Mouse (Mus musculus): ENCODE results near the gene Slc35g3.
"Not testable (repeated sequence)": the region's sequence is repeated elsewhere in the genome, so short reads cannot be mapped to it uniquely, and the experiment has no call there.

The Slc35g3 gene

DNA sequence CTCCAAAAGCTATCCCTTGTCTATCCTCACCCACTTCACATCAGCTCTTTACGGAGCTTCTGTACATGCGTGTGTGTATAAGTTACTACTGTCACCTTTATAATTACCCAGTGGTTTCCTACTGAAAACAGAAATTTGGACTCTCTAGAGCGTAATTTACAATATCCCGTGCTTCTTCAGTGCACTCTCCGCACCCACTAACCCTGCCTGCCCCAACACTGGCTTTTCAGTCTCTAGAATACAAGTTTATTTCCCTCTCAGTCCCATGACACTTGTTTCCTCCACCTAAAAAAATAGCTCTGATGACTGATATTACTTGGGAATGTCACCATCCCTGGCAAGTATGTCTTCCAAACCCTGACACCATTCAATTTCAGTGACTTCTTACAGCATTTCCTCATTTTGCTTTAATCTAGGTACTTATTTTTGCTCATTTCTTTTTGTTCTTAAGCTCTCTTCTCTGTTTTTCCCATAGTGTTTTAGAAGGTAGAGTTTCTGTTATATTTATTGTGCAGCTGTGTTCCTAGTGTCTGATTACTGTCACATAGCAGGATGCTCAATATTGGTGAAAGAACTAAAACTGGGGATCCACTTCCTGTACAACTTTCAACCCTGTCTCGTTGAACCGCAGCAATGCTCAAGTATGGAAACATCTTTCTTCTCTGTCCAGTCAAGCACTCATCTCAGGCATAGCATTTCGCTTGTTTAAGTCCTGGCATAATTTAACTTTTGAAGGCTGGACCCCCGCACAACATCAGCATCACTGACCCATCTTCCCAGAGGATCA lies 4.3 kb downstream of the Slc35g3 start:
- no peak for DNase-seq (ENCODE audit: low read depth, low spot score)

DNA sequence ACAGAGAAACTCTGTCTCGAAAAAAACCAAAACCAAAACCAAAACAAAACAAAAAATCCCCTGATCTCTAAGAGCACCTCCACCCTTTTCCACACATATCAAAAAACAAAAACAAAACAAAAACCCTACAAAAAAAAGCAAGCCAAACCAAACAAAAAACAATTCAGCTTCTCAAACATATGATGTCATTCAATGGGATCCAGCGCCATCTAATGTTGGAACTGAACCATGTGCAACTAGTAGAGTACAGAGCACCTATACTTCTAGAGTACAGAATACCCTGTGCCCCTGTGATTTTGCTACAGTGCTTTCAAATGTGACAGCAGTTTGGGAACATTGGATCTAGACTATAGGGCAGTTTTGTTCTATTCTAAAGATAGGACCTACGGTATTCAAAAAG lies 7.1 kb downstream of the Slc35g3 start:
- DNase-seq (ENCODE audit: low read depth, low spot score): peak; percentile 35

DNA sequence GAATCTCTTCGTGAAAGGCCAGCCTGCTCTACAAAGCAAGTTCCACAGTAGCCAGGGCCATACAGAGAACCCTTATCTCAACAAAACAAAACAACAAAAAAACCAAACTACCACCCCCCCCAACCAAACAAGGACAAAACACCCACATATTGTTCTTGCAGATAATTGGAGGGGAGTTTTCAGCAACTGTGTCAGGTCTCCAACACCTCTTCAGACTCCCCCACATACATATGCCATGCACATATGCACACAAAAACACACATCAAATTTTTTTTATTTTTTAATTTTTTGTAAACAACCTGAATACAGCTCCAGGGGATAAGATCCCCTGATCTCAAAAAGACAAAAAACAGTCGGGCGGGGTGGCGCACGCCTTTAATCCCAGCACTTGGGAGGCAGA lies 7.5 kb downstream of the Slc35g3 start:
- no peak for DNase-seq (ENCODE audit: low read depth, low spot score)

DNA sequence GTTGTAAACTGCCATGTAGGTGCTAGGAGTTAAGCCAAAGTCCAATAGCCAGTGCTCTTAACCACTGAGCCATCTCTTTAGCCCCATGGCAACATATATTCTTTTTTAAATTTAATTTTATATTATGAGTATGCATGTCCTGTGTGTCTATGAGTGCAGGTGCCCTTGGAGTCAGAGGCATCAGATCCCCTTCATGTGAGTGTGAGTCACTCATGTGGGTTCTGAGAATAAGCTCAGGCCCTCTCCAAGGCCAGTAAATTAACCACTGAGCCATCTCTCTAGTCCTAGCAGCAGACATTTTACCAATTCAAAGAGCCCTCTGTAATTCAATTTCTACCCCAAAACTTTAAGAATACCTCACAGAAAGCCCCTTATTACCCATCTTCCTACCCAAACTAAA lies 9.1 kb downstream of the Slc35g3 start:
- no peak for DNase-seq (ENCODE audit: low read depth, low spot score)

DNA sequence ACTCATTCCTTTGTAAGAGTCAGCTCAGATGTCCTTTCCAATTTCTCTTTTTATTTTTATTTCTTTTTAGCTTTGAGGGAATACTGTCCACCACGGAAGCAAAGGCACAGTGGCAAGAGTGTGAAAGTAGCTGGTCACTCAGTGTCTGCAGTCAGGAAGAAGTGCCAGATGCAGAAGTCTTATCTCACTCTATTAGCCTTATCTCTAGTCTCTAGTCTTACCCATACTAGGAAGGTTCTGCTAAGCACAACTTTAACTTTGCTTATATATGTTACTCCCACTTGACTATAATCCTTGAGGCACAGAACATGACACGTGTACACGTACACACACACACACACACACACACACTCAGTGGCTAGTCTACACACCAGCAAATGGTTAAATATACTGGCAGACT lies 10.1 kb downstream of the Slc35g3 start:
- no peak for DNase-seq (ENCODE audit: low read depth, low spot score)

DNA sequence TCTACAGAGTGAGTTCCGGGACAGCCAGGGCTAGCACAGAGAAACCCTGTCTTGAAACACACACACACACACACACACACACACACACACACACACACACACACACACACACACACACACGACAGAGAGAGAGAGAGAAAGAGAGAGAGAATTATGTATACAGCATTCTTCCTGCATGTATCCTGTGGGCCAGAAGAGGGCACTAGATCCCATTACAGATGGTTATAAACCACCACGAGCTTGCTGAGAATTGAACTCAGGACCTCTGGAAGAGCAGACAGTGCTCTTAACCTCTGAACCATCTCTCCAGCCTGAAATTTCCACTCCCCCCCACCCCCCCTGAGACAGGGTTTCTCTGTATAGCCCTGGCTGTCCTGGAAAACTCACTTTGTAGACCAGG lies 30.4 kb downstream of the Slc35g3 start:
- not testable (repeated sequence) for DNase-seq (ENCODE audit: low read depth, low spot score)

DNA sequence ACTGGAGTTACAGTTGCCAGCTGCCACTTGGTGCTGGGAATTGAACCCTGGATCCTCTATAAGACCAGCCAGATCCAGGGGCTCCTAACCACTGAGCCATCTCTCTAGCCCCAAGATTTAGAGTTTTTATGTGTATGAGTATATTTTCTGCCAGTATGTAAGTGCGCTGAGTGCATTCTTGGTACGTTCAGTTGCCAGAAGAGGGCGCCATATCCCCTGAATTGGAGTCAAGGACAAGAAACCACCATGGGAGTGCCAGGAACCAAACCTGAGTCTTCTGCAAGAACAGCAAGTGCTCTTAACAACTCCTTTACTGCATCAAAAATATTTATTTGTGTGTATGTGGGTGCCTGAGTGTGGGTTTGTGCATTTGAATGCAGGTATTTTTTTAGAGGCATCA lies 32.7 kb downstream of the Slc35g3 start:
- DNase-seq (ENCODE audit: low read depth, low spot score): peak; percentile 73

DNA sequence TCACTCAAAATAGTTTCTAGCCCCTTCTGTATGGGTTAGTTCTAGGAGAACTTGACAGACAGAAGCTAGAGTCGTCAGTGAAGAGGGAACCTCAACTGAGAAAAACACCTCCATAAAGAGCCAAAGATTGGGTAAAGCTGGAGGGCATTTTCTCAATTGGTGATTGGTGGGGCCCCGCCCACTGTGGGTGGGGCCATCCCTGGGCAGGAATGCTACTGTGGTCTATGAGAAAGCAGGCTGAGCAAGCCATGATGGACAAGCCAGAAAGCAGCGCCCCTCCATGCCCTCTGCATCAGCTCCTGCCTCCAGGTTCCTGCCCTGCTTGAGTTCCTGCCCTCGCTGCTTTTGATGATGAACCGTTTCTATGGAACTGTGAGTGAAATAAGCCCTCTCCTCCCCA lies 35.8 kb downstream of the Slc35g3 start:
- no peak for DNase-seq (ENCODE audit: low read depth, low spot score)

DNA sequence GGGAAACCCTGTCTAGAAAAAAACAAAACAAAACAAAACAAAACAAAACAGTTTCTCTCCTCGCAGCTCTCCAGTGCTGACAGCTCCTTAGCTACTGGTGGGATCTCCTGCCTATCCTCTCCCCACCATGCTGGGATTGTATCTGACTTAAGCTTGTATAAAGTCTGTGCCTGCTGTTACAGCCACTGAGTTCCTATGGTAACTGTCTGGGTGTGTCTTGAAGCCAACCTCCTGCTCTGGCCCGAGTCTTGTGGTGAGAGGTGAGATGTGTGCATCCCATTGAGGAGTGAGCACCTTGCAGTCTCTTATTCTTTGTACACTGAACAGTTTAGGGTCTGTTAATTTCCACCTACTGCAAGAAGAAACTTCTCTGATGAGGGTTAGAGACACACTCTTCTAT lies 38.7 kb downstream of the Slc35g3 start:
- no peak for DNase-seq (ENCODE audit: low read depth, low spot score)

DNA sequence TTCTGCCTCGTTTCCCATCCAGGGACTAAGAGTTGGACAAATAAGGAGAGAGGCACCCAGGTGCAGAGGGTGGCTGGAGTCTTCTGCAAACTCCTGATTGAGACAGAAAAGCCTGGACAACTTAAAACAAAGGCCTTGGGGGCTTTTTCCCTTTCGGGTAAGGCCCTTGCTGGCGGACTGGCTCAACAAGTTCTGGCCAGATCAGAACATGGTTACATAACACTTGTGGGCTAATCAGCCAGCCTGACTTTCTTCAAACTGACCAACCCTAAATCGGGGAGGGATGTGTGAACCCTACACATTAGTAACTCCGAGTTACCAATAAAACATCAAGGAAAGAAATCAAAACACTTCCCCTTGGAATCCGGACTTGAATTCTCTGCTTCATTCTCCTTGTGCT lies 40.9 kb downstream of the Slc35g3 start:
- no peak for DNase-seq (ENCODE audit: low read depth, low spot score)

DNA sequence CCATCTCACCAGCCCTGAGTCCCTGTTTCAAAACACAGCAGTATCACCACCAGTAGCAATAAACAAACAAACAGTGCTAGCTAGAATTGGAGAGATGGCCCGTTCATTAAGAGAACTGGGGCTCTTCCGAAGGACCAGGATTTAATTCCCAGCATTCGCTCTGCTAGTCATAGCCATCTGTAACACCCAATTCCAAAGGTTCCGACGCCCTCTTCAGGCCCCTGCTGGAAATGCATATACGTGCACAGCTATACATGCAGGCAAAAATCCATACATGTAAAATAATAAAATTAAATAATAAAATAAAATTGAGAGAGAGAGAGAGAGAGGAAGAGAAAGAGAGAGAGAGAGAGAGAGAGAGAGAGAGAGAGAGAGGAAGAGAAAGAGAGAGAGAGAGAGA lies 42.3 kb downstream of the Slc35g3 start:
- no peak for DNase-seq (ENCODE audit: low read depth, low spot score)

DNA sequence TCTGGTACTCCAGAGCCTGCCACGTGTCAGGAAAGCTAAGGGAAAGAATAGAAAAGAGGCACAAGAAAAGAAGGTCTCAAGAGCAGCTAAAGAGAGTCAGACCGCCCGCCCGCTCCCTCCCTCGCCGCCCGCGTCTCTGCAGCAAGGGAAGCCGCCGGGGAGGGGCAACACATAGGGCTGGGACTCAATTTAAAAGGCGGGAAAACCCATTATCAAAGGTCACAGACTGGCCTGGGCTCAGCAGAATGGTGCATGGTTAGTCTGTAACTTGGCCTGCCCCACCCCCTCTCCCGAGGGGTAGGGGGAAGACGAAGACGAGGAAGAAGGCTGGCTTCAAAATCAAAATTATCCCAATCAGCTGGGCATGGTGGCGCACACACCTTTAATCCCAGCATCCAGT lies 43.1 kb downstream of the Slc35g3 start:
- no peak for DNase-seq (ENCODE audit: low read depth, low spot score)

DNA sequence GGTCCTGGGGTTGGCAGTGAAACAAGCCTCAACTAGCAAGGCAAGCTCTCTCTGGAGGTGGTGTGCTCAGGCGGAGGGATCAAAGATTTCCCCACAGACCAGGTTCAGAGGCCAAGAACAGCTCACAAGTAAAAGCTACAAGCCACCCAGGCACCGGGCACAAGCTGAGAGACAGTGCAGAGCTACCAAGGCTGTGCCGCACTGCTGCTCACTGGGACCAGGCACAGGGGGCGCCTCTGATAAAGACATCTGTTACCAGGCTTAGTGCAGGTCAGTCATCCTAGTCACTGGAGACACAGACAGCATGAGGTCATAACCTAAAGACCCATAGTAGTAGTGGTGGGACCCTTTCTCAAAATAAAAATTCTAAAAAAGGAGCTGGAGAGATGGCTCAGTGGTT lies 44.8 kb downstream of the Slc35g3 start:
- no peak for DNase-seq (ENCODE audit: low read depth, low spot score)

DNA sequence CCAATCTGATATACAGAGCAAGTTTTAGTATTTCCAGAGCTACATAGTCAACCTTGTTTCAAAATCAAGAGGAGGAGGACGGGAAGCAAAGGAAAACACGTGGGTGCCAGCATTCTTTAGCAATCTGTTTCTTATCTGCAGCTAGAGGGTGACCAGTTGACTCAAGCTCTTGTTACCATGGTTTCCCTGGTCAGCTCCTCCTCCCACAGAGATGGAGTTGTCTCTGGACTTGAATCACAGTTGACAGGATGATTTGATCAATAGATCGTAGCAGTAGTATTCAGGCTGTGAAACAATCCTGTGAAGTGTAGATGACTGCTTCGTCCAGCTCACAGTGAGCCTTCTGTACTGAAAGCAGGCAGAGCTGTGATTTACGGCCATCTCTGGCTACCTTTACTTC lies 45.8 kb downstream of the Slc35g3 start:
- peak; percentile 75 for DNase-seq (ENCODE audit: low read depth, low spot score)

DNA sequence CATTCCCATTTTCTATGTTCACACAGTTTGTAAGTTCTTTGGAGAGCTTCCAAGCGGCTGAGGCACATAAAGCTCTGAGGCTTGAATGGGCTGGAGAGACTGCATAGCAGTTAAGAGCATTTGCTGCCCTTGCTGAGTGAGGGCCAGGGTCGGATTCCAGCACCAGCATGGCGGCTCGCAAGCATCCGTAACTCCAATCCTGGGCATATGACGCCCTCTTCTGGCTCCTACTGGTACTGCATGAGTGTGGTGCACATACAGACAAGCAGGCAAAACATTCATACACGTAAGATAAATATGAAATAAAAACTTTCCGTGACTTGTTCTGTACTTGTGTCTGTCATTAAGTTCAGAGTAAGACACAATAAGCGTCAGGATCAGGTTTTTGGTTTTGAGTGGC lies 46.3 kb downstream of the Slc35g3 start:
- DNase-seq (ENCODE audit: low read depth, low spot score): peak; percentile 47

DNA sequence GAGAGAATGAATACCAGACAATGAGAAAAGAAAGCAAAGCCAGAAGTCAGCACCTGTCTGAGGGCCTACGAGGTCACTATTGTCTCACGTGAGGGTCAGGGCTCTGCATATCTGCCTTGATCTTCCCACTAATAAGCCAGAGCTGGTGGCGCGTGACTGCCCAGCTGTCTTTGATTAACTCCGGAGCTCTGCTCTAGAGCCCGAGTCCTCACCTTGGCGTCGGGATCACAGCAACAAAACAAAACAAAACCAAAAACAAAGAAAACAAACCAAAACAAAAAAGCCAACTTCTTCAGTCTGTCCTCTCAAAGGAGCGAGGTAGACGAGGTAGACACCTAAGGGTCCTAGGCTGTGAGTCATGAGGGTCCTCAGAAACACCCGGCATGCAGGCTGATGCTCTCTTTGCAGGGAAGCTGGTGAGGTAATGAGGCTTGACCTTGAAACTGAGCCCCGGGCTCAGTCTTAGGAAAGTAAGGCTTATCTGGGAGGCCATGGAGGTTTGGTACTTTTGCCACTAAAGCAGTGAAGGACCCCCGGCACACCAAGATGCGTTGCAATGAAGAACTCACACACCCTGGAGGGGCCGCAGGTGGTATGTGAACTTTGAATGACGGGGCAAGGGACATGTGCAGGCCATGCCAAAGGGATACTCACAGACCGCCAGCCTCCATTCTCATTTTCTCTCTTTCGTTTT lies 47.0 kb downstream of the Slc35g3 start:
- peak; percentile 54 for DNase-seq (ENCODE audit: low read depth, low spot score)

DNA sequence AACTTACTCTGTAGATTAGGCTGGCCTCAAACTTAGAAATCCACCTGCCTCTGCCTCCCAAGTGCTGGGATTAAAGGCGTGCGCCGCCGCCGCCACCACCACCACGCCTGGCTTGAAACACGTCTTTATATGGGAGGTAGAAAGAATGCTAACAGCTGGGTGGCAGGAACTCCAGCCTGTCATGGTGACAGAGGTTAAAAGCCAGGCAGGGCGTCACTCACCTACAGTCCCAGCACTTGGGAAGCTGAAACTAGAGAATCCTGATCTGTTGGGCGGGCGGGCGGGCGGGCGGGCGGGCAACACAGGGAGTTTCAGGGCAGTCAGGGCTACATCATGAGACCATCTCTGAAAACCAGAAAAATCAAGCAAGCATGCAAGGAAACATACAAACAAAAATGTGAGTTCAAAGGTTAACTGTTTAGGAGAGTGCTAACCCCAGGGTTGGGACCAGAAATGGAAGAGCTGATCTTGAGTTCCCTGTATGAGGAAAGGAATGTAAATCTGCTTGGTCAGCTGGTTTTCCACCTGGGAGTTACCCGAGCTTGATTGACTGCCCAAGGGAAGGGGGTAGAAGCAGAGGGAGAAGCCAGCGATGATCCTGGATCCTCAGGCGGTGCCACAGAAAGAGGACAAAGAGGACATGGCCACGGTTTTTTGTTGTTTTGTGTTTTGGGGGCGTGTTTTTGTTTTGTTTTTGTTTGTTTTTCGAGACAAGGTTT lies 48.7 kb downstream of the Slc35g3 start:
- DNase-seq (ENCODE audit: low read depth, low spot score): peak; percentile 42

DNA sequence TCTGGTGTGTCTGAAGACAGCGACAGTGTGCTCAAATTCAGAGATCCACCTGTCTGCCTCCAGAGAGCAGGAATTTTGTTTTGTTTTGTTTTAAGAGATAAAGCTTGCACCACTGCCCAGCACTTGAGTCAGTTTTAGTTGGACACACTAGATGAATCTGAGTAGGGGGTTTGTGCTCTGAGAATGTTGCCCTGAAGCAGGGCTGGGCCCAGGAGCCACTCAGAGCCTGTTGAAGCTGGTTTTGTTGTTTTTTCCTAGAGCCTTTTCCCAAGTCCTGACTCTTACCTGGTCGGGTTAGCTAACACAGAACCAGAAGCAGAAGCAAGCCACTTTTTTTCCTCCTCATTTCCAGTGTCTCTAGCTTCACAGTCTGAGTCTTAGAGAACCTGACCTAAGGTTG lies 50.7 kb downstream of the Slc35g3 start:
- DNase-seq (ENCODE audit: low read depth, low spot score): no peak

DNA sequence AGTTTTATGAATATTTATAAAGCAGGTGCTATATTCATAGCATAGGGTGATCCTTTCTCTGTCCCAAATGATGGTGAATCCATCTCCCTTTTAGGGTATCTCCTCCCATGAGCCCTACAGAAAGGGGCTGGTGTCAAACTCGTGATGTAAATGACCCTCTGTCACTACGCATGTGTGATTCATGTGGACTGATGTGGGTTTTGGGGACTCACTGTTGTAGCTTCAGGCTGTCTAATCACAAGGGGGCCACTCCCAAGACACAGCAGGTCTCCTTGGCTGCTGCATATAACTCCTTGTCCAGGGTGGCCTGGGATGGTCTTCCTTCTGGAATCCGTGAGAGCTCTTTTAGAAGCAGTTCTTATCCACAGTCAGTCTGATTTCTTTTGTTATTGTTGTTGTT lies 51.3 kb downstream of the Slc35g3 start:
- no peak for DNase-seq (ENCODE audit: low read depth, low spot score)

Measured in mesoderm, embryonic 11.5 days (tissue).